Mouse (Mus musculus) adrenal gland, adult 18-20 months (tissue): ENCODE data around the gene Cyp4f18. TPM values are rescaled to one million over a fixed set of nuclear protein-coding genes. Genes with fewer than 3 reads are reported as not detected.

Source experiments
- total RNA-seq, 2 experiments: library from RNA; stranded (reverse); gene quantifications; 1 replicate in 1 of 2; 2 replicates in 1 of 2; pipeline ENCODE4 v1.2.3; 2021

The Cyp4f18 gene
- total RNA-seq, 2 experiments from 2014 or later: 9.5 to 15.5 TPM

Other genes with a start within 250 kb of the Cyp4f18 start
- gene Zfp709, start 127.6 kb downstream of the Cyp4f18 start, total RNA-seq: 1 to 10 TPM; 5.7 to 6.4 TPM
- 1 to 10 TPM; 5.4 to 7.0 TPM for gene Zfp882, start 101.0 kb downstream of the Cyp4f18 start, total RNA-seq
- 10 to 100 TPM; 26.5 to 36.6 TPM for gene Zfp617, start 101.0 kb downstream of the Cyp4f18 start, total RNA-seq
- gene Zfp961, start 58.6 kb downstream of the Cyp4f18 start, total RNA-seq: 10 to 100 TPM; 15.3 to 21.1 TPM
- gene Olfr372, start 31.6 kb upstream of the Cyp4f18 start, total RNA-seq: not detected
- gene Olfr373, start 73.6 kb upstream of the Cyp4f18 start, total RNA-seq: not detected
- not detected for gene Olfr374, start 97.4 kb upstream of the Cyp4f18 start, total RNA-seq
- 100 to 1,000 TPM; 210 to 289 TPM for gene Tpm4, start 125.3 kb upstream of the Cyp4f18 start, total RNA-seq
- gene Rab8a, start 151.6 kb upstream of the Cyp4f18 start, total RNA-seq: 10 to 100 TPM; 51.2 to 69.1 TPM
- gene Hsh2d, start 180.0 kb upstream of the Cyp4f18 start, total RNA-seq: not detected
- not detected for gene Cib3, start 203.2 kb upstream of the Cyp4f18 start, total RNA-seq
- not detected for gene Gm11034, start 204.0 kb upstream of the Cyp4f18 start, total RNA-seq
- gene Fam32a, start 210.1 kb upstream of the Cyp4f18 start, total RNA-seq: 10 to 100 TPM; 48.6 to 71.9 TPM
- gene Ap1m1, start 230.4 kb upstream of the Cyp4f18 start, total RNA-seq: 10 to 100 TPM; 52.6 to 55.4 TPM